Mouse (Mus musculus) stomach, postnatal 0 days (tissue): Measurements from ENCODE around the gene Pde4dip.

ENCODE experiments used
- CTCF ChIP-seq: IDR thresholded peaks from 2 replicates; pipeline ENCODE4 v1.5.1; 2016; ENCODE audit warnings: antibody characterized with exemption, low read depth, mild to moderate bottlenecking, moderate library complexity
- EP300 ChIP-seq: optimal IDR thresholded peaks from 2 replicates; pipeline ENCODE3; 2016; ENCODE audit warnings: antibody characterized with exemption

GRCm38 (mm10) chr3:97931310-97931885, 42.9 kb upstream of the Pde4dip start:
- TF ChIP-seq CTCF (no peak), EP300 (no peak)
